Mouse (Mus musculus): ENCODE results near the gene Inf2. TPM values are rescaled to one million over a fixed set of nuclear protein-coding genes. Genes with fewer than 3 reads are reported as not detected.

Gene Inf2
- total and polyA plus RNA-seq, 3 experiments = 26.1 to 122 (median 55.7) TPM

GRCm38 (mm10) chr12:112606998-112607397 is 18.4 kb downstream of the Inf2 start:
- H3K27ac ChIP-seq (ENCODE audit: control insufficient read depth, low read depth, low read length) = no peak overlapping the region
- H3K79me2 ChIP-seq (ENCODE audit: control insufficient read depth, insufficient read depth, low read length, poor library complexity) = no peaks in the 10 kb centered on the region
- H3K36me3 ChIP-seq (ENCODE audit: control insufficient read depth in 1 of 2, insufficient read depth in 2 of 2, low read length in 2 of 2) = peaks cover 0 to 10% of the 10 kb centered on the region in 2 experiments; a peak in 2 of 4 replicates
- H3K4me3 ChIP-seq (ENCODE audit: control insufficient read depth in 1 of 2, insufficient read depth in 1 of 2, low read depth in 2 of 2, low read length in 2 of 2) = no peak overlapping the region
- H3K9ac ChIP-seq (ENCODE audit: control insufficient read depth, low read depth, low read length, poor library complexity, severe bottlenecking) = no peak overlapping the region
- DNase-seq (ENCODE audit: low read depth, low spot score) = no peak
- H3K9me3 ChIP-seq (replicated peaks; ENCODE audit: insufficient read depth, low read length) = no peaks in the 10 kb centered on the region
- TF ChIP-seq TCF12 (IDR thresholded peaks at IDR 0.05; ENCODE audit: low read depth, low read length) (no peak), USF2 (IDR thresholded peaks at IDR 0.05; ENCODE audit: borderline replicate concordance in 1 of 2, insufficient read depth in 1 of 2, low read depth in 1 of 2, low read length in 2 of 2) (no peak), RAD21 (IDR thresholded peaks at IDR 0.05; ENCODE audit: low read depth, low read length) (no peak), RCOR1 (IDR thresholded peaks at IDR 0.05; ENCODE audit: low read depth, low read length) (no peak), BHLHE40 (IDR thresholded peaks at IDR 0.05; ENCODE audit: borderline replicate concordance, low read depth, low read length) (no peak), CHD2 (IDR thresholded peaks at IDR 0.05; ENCODE audit: low read length) (no peak), MYC (IDR thresholded peaks at IDR 0.05; ENCODE audit: low read depth, low read length) (no peak), ZC3H11A (IDR thresholded peaks at IDR 0.05; ENCODE audit: low read depth, low read length) (no peak), ELF1 (IDR thresholded peaks at IDR 0.05; ENCODE audit: low read depth, low read length) (no peak), ZNF384 (IDR thresholded peaks at IDR 0.05; ENCODE audit: low read depth, low read length) (no peak), NELFE (IDR thresholded peaks at IDR 0.05; ENCODE audit: low read depth, low read length) (no peak), GABPA (IDR thresholded peaks at IDR 0.05; ENCODE audit: low read depth, low read length) (no peak)
- no peaks in the 10 kb centered on the region for H3K4me1 ChIP-seq (ENCODE audit: control insufficient read depth in 1 of 2, insufficient read depth in 2 of 2, low read length in 2 of 2)
- no peaks in the 10 kb centered on the region for H3K27me3 ChIP-seq (ENCODE audit: control insufficient read depth in 1 of 2, insufficient read depth in 2 of 2, low read length in 2 of 2)

- Histone ChIP-seq H3K27me3 (ENCODE audit: control insufficient read depth in 1 of 2, insufficient read depth in 2 of 2, low read length in 2 of 2) (no peaks in the 10 kb centered on the region), H3K79me2 (ENCODE audit: control insufficient read depth, insufficient read depth, low read length, poor library complexity) (no peaks in the 10 kb centered on the region), H3K9me3 (replicated peaks; ENCODE audit: insufficient read depth, low read length) (no peaks in the 10 kb centered on the region), H3K27ac (ENCODE audit: control insufficient read depth, low read depth, low read length) (no peak overlapping the region), H3K4me3 (ENCODE audit: control insufficient read depth in 1 of 2, insufficient read depth in 1 of 2, low read depth in 2 of 2, low read length in 2 of 2) (no peak overlapping the region), H3K4me1 (ENCODE audit: control insufficient read depth in 1 of 2, insufficient read depth in 2 of 2, low read length in 2 of 2) (no peaks in the 10 kb centered on the region), H3K36me3 (ENCODE audit: control insufficient read depth in 1 of 2, insufficient read depth in 2 of 2, low read length in 2 of 2) (peaks cover 0 to 10% of the 10 kb centered on the region in 2 experiments; a peak in 2 of 4 replicates), H3K9ac (ENCODE audit: control insufficient read depth, low read depth, low read length, poor library complexity, severe bottlenecking) (no peak overlapping the region)
- no peak for TF ChIP-seq USF2 (IDR thresholded peaks at IDR 0.05; ENCODE audit: borderline replicate concordance in 1 of 2, insufficient read depth in 1 of 2, low read depth in 1 of 2, low read length in 2 of 2)
- no peak for TF ChIP-seq MYC (IDR thresholded peaks at IDR 0.05; ENCODE audit: low read depth, low read length)
- TF ChIP-seq CHD1 (IDR thresholded peaks at IDR 0.05; ENCODE audit: low read depth, low read length) = no peak
- no peak for TF ChIP-seq TCF12 (IDR thresholded peaks at IDR 0.05; ENCODE audit: low read depth, low read length)
- TF ChIP-seq ZNF384 (IDR thresholded peaks at IDR 0.05; ENCODE audit: low read depth, low read length) = no peak
- TF ChIP-seq ELF1 (IDR thresholded peaks at IDR 0.05; ENCODE audit: low read depth, low read length) = no peak
- no peak for TF ChIP-seq UBTF (IDR thresholded peaks at IDR 0.05; ENCODE audit: borderline replicate concordance, insufficient read depth, low read depth, low read length)
- TF ChIP-seq MAX (IDR thresholded peaks at IDR 0.05; ENCODE audit: low read length) = no peak
- no peak for TF ChIP-seq RCOR1 (IDR thresholded peaks at IDR 0.05; ENCODE audit: low read depth, low read length)
- no peak for TF ChIP-seq TBP (IDR thresholded peaks at IDR 0.05; ENCODE audit: low read depth, low read length)
- DNase-seq (ENCODE audit: low read depth, low spot score) = no peak
These were observed 20.4 kb downstream of the Inf2 start for GRCm38 (mm10) chr12:112609031-112609430.

Measured in MEL (cell line).